Mouse (Mus musculus) heart, postnatal 25 days (tissue): Measurements from ENCODE around the gene Fkbp14. TPM values are rescaled to one million over a fixed set of nuclear protein-coding genes. Genes with fewer than 3 reads are reported as not detected.
A peak's percentile ranks its signal among the peaks of the same experiment; 100 is the strongest.

Experiments
- DNase-seq: peaks from one replicate; pipeline ENCODE4 v3.0.0; 2022; ENCODE audit warnings: low spot score
- intact Hi-C: fragments of 180-260 bp; cut with DNase I; formaldehyde crosslinking; loops from one replicate; pipeline ENCODE4 v1.15.1; 2025
- total RNA-seq, 2 experiments: library from RNA; stranded (reverse); gene quantifications; 2 replicates each; pipeline ENCODE4 v1.2.3; 2021

Gene Fkbp14
- total RNA-seq, 2 experiments from 2014 or later, result 8.2 to 10.4 TPM

GRCm38 (mm10) chr6:54592938-54593535 lies 4.1 kb downstream of the Fkbp14 start:
- intact Hi-C loops, result loop anchor here (10.0 kb wide), 1 partner anchor 382 kb away; the partner anchor contains the start of gene Nod1
- DNase-seq, result peak; percentile 92

- peak; percentile 8 for DNase-seq
Observed at GRCm38 (mm10) chr6:54591778-54592177, 5.3 kb downstream of the Fkbp14 start.

GRCm38 (mm10) chr6:54590691-54591090 lies 6.4 kb downstream of the Fkbp14 start:
- DNase-seq, result no peak
- intact Hi-C loops, result loop anchor here (10.0 kb wide), 1 partner anchor 384 kb away; the partner anchor contains the start of gene Nod1

More at GRCm38 (mm10) chr6:54591778-54592177, 5.3 kb downstream of the Fkbp14 start:
- intact Hi-C loops, result loop anchor here (10.0 kb wide), 1 partner anchor 383 kb away; the partner anchor contains the start of gene Nod1

- no peak for DNase-seq
- intact Hi-C loops, result loop anchor here (10.0 kb wide), 2 partner anchors 193 to 577 kb away; no protein-coding TSS in a partner anchor
Observed at GRCm38 (mm10) chr6:54588212-54588611, 8.9 kb downstream of the Fkbp14 start.

- intact Hi-C loops, result loop anchor here (2.0 to 10.0 kb wide), 3 partner anchors 43 to 577 kb away; no protein-coding TSS in a partner anchor
- DNase-seq, result no peak
Observed at GRCm38 (mm10) chr6:54587683-54588082, 9.4 kb downstream of the Fkbp14 start.

GRCm38 (mm10) chr6:54586911-54587310 lies 10.2 kb downstream of the Fkbp14 start:
- DNase-seq, result no peak
- intact Hi-C loops, result loop anchor here (2.0 to 10.0 kb wide), 3 partner anchors 44 to 578 kb away; no protein-coding TSS in a partner anchor

- intact Hi-C loops, result loop anchor here (2.0 to 10.0 kb wide), 3 partner anchors 45 to 579 kb away; no protein-coding TSS in a partner anchor
- DNase-seq, result no peak
Observed at GRCm38 (mm10) chr6:54586175-54586574, 10.9 kb downstream of the Fkbp14 start.

GRCm38 (mm10) chr6:54573218-54573955 lies 23.7 kb downstream of the Fkbp14 start:
- intact Hi-C loops, result no loop called here
- DNase-seq, result no peak

GRCm38 (mm10) chr6:54569776-54570175 lies 27.3 kb downstream of the Fkbp14 start:
- intact Hi-C loops, result no loop called here
- DNase-seq, result no peak

GRCm38 (mm10) chr6:54566546-54566919 lies 30.6 kb downstream of the Fkbp14 start:
- intact Hi-C loops, result no loop called here
- DNase-seq, result no peak

- intact Hi-C loops, result no loop called here
- peak; percentile 61 for DNase-seq
Observed at GRCm38 (mm10) chr6:54565665-54566545, 31.2 kb downstream of the Fkbp14 start, which contains the start of gene Scrn1. Gene Scrn1, minus strand, starts transcription at chr6:54566489.

- intact Hi-C loops, result no loop called here
- no peak for DNase-seq
Observed at GRCm38 (mm10) chr6:54565012-54565411, 32.1 kb downstream of the Fkbp14 start.

GRCm38 (mm10) chr6:54564506-54564991 lies 32.6 kb downstream of the Fkbp14 start:
- intact Hi-C loops, result no loop called here
- DNase-seq, result no peak

- intact Hi-C loops, result no loop called here
- DNase-seq, result no peak
Observed at GRCm38 (mm10) chr6:54563561-54563960, 33.5 kb downstream of the Fkbp14 start.

GRCm38 (mm10) chr6:54562018-54562809 lies 34.9 kb downstream of the Fkbp14 start:
- intact Hi-C loops, result no loop called here
- DNase-seq, result no peak

GRCm38 (mm10) chr6:54558466-54558865 lies 38.6 kb downstream of the Fkbp14 start:
- intact Hi-C loops, result no loop called here
- no peak for DNase-seq

GRCm38 (mm10) chr6:54557671-54558070 lies 39.4 kb downstream of the Fkbp14 start:
- intact Hi-C loops, result no loop called here

GRCm38 (mm10) chr6:54555816-54556215 lies 41.3 kb downstream of the Fkbp14 start:
- intact Hi-C loops, result no loop called here
- DNase-seq, result no peak

More at GRCm38 (mm10) chr6:54557671-54558070, 39.4 kb downstream of the Fkbp14 start:
- DNase-seq, result no peak
